Mouse (Mus musculus): ENCODE results near the gene Pgm2l1. TPM values are rescaled to one million over a fixed set of nuclear protein-coding genes. Genes with fewer than 3 reads are reported as not detected.

Pgm2l1 gene
- total and polyA plus RNA-seq, 2 experiments from 2014 or later, result 46.2 to 188 TPM

GRCm38 (mm10) chr7:100201191-100201590 lies 26.0 kb upstream of the Pgm2l1 start:
- no peak for DNase-seq (ENCODE audit: low spot score)
- WGBS, result 84% methylated on average over 3 of the region's 3 CpGs
- no peaks in the 10 kb centered on the region for H3K4me1 ChIP-seq (ENCODE audit: insufficient read depth, low read length)
- TF ChIP-seq CTCF (IDR thresholded peaks at IDR 0.05), result no peak
- H3K4me3 ChIP-seq (ENCODE audit: low read depth, low read length), result no peak overlapping the region
- no peaks in the 10 kb centered on the region for H3K36me3 ChIP-seq (ENCODE audit: insufficient read depth, low read length)
- H3K27me3 ChIP-seq (ENCODE audit: insufficient read depth, low read length), result no peaks in the 10 kb centered on the region
- ATAC-seq (ENCODE audit: low FRiP score), result no peak
- H3K4me2 ChIP-seq (ENCODE audit: low read depth, low read length, poor library complexity, severe bottlenecking), result no peak overlapping the region
- H3K9ac ChIP-seq (replicated peaks; ENCODE audit: low read length, poor library complexity, severe bottlenecking), result no peak overlapping the region
- H3K9me3 ChIP-seq (ENCODE audit: low read length), result no peaks in the 10 kb centered on the region
- H3K27ac ChIP-seq (ENCODE audit: low read depth, low read length), result no peak overlapping the region

- no peak for DNase-seq (ENCODE audit: low spot score)
- 67% methylated on average over 3 of the region's 3 CpGs for WGBS
Observed at GRCm38 (mm10) chr7:100203616-100204015, 23.6 kb upstream of the Pgm2l1 start.

GRCm38 (mm10) chr7:100204871-100205270 lies 22.3 kb upstream of the Pgm2l1 start:
- Histone ChIP-seq H3K27me3 (ENCODE audit: insufficient read depth, low read length) (no peaks in the 10 kb centered on the region), H3K27ac (ENCODE audit: low read depth, low read length) (no peak overlapping the region), H3K4me2 (ENCODE audit: low read depth, low read length, poor library complexity, severe bottlenecking) (no peak overlapping the region), H3K9me3 (ENCODE audit: low read length) (no peaks in the 10 kb centered on the region), H3K4me3 (ENCODE audit: low read depth, low read length) (no peak overlapping the region), H3K36me3 (ENCODE audit: insufficient read depth, low read length) (no peaks in the 10 kb centered on the region), H3K4me1 (ENCODE audit: insufficient read depth, low read length) (no peaks in the 10 kb centered on the region), H3K9ac (replicated peaks; ENCODE audit: low read length, poor library complexity, severe bottlenecking) (no peak overlapping the region)
- TF ChIP-seq CTCF (IDR thresholded peaks at IDR 0.05), result no peak
- WGBS, result 84% methylated on average over 6 of the region's 6 CpGs
- DNase-seq (ENCODE audit: low spot score), result no peak
- no peak for ATAC-seq (ENCODE audit: low FRiP score)

More at GRCm38 (mm10) chr7:100203616-100204015, 23.6 kb upstream of the Pgm2l1 start:
- TF ChIP-seq CTCF (IDR thresholded peaks at IDR 0.05), result no peak
- no peak overlapping the region for H3K9ac ChIP-seq (replicated peaks; ENCODE audit: low read length, poor library complexity, severe bottlenecking)
- H3K27me3 ChIP-seq (ENCODE audit: insufficient read depth, low read length), result no peaks in the 10 kb centered on the region
- H3K4me3 ChIP-seq (ENCODE audit: low read depth, low read length), result no peak overlapping the region
- no peak for ATAC-seq (ENCODE audit: low FRiP score)
- H3K36me3 ChIP-seq (ENCODE audit: insufficient read depth, low read length), result no peaks in the 10 kb centered on the region
- no peaks in the 10 kb centered on the region for H3K4me1 ChIP-seq (ENCODE audit: insufficient read depth, low read length)
- no peaks in the 10 kb centered on the region for H3K9me3 ChIP-seq (ENCODE audit: low read length)
- no peak overlapping the region for H3K27ac ChIP-seq (ENCODE audit: low read depth, low read length)
- no peak overlapping the region for H3K4me2 ChIP-seq (ENCODE audit: low read depth, low read length, poor library complexity, severe bottlenecking)

GRCm38 (mm10) chr7:100206144-100206543 lies 21.1 kb upstream of the Pgm2l1 start:
- DNase-seq (ENCODE audit: low spot score), result no peak
- TF ChIP-seq CTCF (IDR thresholded peaks at IDR 0.05), result no peak
- Histone ChIP-seq H3K36me3 (ENCODE audit: insufficient read depth, low read length) (no peaks in the 10 kb centered on the region), H3K27ac (ENCODE audit: low read depth, low read length) (no peak overlapping the region), H3K27me3 (ENCODE audit: insufficient read depth, low read length) (no peaks in the 10 kb centered on the region), H3K4me1 (ENCODE audit: insufficient read depth, low read length) (no peaks in the 10 kb centered on the region), H3K9ac (replicated peaks; ENCODE audit: low read length, poor library complexity, severe bottlenecking) (no peak overlapping the region), H3K9me3 (ENCODE audit: low read length) (no peaks in the 10 kb centered on the region), H3K4me3 (ENCODE audit: low read depth, low read length) (no peak overlapping the region), H3K4me2 (ENCODE audit: low read depth, low read length, poor library complexity, severe bottlenecking) (no peak overlapping the region)
- 89% methylated on average over 2 of the region's 2 CpGs for WGBS
- ATAC-seq (ENCODE audit: low FRiP score), result no peak

- DNase-seq (ENCODE audit: low spot score) (no peak), ATAC-seq (ENCODE audit: low FRiP score) (no peak)
- Histone ChIP-seq H3K9ac (replicated peaks; ENCODE audit: low read length, poor library complexity, severe bottlenecking) (no peak overlapping the region), H3K36me3 (ENCODE audit: insufficient read depth, low read length) (no peaks in the 10 kb centered on the region), H3K27me3 (ENCODE audit: insufficient read depth, low read length) (no peaks in the 10 kb centered on the region), H3K4me1 (ENCODE audit: insufficient read depth, low read length) (no peaks in the 10 kb centered on the region), H3K4me3 (ENCODE audit: low read depth, low read length) (no peak overlapping the region), H3K9me3 (ENCODE audit: low read length) (no peaks in the 10 kb centered on the region), H3K4me2 (ENCODE audit: low read depth, low read length, poor library complexity, severe bottlenecking) (no peak overlapping the region), H3K27ac (ENCODE audit: low read depth, low read length) (no peak overlapping the region)
- TF ChIP-seq CTCF (IDR thresholded peaks at IDR 0.05), result no peak
Observed at GRCm38 (mm10) chr7:100207886-100208285, 19.3 kb upstream of the Pgm2l1 start.

- no peak for DNase-seq (ENCODE audit: low spot score)
Observed at GRCm38 (mm10) chr7:100214310-100214709, 12.9 kb upstream of the Pgm2l1 start.

More at GRCm38 (mm10) chr7:100214310-100214709, 12.9 kb upstream of the Pgm2l1 start:
- peaks cover 17% of the 10 kb centered on the region; the same call in 1 of the 2 replicates for H3K4me1 ChIP-seq (ENCODE audit: insufficient read depth, low read length)
- no peaks in the 10 kb centered on the region for H3K9me3 ChIP-seq (ENCODE audit: low read length)
- H3K27me3 ChIP-seq (ENCODE audit: insufficient read depth, low read length), result no peaks in the 10 kb centered on the region
- ATAC-seq (ENCODE audit: low FRiP score), result no peak
- TF ChIP-seq CTCF (IDR thresholded peaks at IDR 0.05), result no peak
- no peak overlapping the region for H3K4me2 ChIP-seq (ENCODE audit: low read depth, low read length, poor library complexity, severe bottlenecking)
- H3K9ac ChIP-seq (replicated peaks; ENCODE audit: low read length, poor library complexity, severe bottlenecking), result no peak overlapping the region
- 75% methylated on average over 4 of the region's 4 CpGs for WGBS
- no peak overlapping the region for H3K4me3 ChIP-seq (ENCODE audit: low read depth, low read length)
- H3K36me3 ChIP-seq (ENCODE audit: insufficient read depth, low read length), result no peaks in the 10 kb centered on the region
- no peak overlapping the region for H3K27ac ChIP-seq (ENCODE audit: low read depth, low read length)

Data from midbrain, postnatal 0 days (tissue).